Mouse (Mus musculus): ENCODE data around the gene Blmh.

Blmh gene

DNA sequence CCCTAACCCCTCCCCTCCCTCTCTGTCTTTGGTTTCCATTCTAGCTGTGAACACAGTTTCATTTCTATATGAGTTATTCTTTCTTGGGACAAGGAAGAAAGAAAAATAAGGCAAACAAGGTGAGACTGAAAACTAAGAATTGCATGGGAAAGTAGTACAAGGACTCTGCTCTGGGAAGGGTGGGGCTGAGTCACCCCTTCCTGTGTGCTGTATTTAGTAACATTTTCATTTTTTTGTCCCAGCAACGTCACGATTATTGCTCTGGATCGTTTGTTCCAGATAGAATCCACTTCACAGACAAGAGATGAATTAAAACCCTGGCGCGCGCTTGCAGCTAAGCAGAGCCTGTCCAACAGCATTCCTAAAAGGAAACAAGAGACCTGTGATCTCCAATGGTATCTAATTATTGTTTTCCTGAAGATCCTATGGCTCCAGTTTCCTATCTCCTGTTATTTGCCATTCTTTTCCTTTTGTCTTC, at the start of gene Blmh:
Gene Blmh (plus strand): TSS at position 51 of the 478 bp plus-strand sequence.
- no peak for DNase-seq (ENCODE audit: low spot score in 2 of 2)

DNA sequence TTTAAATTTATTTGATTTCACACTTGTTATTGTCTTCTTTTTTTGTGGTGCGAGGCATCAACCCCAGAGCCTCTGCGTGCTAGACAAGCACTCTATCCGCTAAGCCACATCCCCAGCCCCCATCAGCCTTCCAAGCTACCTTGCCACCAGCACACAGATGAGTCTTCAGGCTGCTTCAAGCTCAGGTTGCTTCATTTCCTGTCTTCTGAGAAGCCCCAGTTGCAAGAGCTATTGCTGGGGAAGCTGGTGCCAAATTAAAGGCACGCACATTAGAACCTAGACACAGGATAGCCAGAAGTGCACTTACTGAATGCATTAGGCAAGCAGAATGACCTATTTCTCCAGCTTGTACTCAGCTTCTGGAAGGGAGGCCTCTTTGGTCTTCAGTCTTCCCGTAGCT, 44.8 kb upstream of the Blmh start:
- no peak for DNase-seq (ENCODE audit: low spot score in 2 of 2)

- no peak for DNase-seq (ENCODE audit: low spot score in 2 of 2)
Observed at GRCm38 (mm10) chr11:76884451-76884850, 40.2 kb upstream of the Blmh start.

DNA sequence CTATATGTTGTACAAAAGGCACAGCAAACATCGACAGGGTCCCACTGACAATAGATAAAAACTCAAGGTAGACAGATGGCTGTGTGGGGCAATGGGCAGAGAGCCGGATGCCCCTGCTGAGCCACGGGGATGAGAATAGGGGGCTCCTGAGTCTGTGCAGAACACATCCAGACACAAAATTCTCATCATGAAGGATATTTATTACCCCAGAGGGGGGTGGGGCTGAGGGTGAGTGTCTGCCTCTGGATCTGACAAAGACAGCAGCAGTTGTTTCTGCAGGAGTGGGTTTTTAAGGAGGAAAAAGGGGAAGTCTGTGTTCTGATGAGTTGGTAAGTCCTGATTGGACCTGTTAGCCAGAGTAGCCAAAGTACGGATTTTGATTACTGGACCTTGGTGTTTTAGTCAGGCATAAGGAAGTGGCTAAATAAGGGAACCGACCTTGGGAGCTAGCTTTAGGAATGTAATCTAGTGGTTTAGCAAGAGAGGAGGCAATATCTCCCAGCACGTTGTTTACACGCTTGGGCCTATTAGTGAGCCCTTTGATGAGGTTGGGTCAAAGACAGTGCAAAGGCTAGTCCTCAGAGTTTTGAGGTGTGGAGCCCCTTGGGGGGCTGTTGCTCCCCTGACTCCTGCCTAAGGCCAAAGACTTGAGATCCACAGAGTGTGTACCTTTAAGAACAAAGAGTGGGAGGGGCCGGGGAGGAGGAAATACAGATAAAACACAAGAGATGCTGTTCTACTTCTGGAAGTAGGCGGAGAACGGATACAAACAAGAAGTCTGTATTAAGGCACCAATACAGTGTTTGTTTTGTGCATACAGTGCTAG, 35.1 kb upstream of the Blmh start:
- DNase-seq (ENCODE audit: low spot score in 2 of 2), result no peak

- DNase-seq (ENCODE audit: low spot score in 2 of 2), result no peak
Observed at GRCm38 (mm10) chr11:76891171-76891570, 33.4 kb upstream of the Blmh start.

DNA sequence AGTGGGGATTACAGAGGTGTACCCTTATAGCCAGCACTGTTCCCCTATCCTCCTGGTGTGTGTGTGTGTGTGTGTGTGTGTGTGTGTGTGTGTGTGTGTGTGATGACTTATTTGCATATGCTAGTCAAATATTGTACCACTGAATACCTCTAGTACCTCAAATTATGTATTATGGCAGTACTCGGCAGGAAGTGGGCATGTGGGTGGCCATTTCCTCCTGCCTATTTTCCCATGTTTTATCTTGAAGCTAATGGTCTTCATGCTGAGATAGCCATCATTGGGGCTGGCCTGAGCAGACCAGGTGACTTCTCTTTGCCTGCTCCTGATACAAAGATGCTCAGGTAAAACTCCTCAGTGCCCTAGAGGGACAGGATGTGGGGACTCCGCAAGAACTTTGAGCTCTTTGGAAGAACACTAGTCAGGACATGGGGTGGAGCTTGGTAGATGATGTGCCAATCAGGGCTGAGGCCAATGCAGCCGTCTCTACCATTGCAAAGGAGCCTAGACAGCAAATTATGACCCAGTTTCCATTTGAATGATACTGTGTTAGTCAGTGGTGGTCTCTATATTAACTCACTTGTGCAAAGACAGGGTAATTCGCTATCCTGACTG, 32.8 kb upstream of the Blmh start:
- no peak for DNase-seq (ENCODE audit: low spot score in 2 of 2)

- DNase-seq (ENCODE audit: low spot score in 2 of 2), result no peak
Observed at GRCm38 (mm10) chr11:76892972-76893371, 31.6 kb upstream of the Blmh start.

DNA sequence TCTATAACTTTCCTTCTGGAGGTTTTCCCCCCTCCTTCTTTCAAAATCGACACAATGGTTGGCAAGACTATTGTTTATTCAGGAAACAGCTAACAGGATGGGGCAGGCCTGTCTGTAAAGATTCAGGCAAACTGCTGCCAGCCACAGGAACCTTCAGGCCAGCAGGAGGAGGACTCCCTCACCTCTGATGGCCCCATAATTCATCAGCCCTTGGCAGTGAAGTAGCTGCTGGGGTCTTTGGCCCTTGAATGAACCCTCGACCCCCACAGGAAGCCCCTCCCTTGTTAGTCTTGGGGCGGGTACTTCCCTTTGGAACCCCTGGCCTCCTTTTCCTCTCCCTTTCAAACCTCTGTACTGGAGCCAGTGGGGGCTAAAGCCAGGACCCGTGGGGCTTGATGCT, 31.0 kb upstream of the Blmh start:
- no peak for DNase-seq (ENCODE audit: low spot score in 2 of 2)

GRCm38 (mm10) chr11:76894240-76894639, 30.4 kb upstream of the Blmh start:
- peak in 1 of 2 experiments; percentile 51 for DNase-seq (ENCODE audit: low spot score in 2 of 2)

DNA sequence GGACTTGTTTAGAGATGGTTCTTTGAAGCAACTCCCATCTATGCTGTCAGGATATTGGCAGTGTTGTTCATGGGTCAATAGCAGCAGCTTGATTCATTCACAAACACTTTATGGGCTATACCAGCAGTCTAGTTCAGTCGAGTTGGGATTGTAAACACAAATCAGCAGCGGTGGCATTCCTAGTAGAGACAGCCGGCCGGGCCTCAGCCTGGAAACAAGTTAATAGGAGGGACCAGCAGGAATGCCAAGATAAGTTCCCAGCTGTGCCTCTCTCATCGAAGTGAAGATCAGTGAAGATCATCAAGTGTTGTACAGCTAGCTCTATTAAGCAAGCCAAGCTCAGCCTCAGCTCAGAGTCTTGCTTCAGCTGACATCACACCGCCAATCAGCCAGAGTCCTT, 28.2 kb upstream of the Blmh start:
- DNase-seq (ENCODE audit: low spot score in 2 of 2), result no peak

GRCm38 (mm10) chr11:76897126-76897525, 27.5 kb upstream of the Blmh start:
- DNase-seq (ENCODE audit: low spot score in 2 of 2), result no peak

DNA sequence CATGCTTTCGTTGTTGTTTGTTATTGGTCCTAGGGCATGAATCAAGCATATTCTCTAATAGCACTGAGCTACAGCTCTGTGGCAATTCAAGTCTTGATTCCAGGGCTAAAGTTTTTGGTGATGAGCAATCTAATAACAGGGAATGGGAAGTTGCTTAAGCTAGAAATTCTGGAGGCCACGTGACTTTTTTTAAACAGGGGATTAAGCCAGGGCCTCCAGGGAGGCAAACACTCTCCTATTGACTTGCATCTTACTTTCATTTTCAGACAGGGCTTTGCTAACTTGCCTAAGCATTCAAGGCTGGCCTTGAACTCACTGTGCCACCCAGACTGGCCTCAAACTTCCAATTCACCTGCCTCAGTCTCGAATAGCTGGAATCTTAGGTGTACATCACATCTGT, 26.7 kb upstream of the Blmh start:
- no peak for DNase-seq (ENCODE audit: low spot score in 2 of 2)

- DNase-seq (ENCODE audit: low spot score in 2 of 2), result no peak
Observed at GRCm38 (mm10) chr11:76898751-76899150, 25.9 kb upstream of the Blmh start.

DNA sequence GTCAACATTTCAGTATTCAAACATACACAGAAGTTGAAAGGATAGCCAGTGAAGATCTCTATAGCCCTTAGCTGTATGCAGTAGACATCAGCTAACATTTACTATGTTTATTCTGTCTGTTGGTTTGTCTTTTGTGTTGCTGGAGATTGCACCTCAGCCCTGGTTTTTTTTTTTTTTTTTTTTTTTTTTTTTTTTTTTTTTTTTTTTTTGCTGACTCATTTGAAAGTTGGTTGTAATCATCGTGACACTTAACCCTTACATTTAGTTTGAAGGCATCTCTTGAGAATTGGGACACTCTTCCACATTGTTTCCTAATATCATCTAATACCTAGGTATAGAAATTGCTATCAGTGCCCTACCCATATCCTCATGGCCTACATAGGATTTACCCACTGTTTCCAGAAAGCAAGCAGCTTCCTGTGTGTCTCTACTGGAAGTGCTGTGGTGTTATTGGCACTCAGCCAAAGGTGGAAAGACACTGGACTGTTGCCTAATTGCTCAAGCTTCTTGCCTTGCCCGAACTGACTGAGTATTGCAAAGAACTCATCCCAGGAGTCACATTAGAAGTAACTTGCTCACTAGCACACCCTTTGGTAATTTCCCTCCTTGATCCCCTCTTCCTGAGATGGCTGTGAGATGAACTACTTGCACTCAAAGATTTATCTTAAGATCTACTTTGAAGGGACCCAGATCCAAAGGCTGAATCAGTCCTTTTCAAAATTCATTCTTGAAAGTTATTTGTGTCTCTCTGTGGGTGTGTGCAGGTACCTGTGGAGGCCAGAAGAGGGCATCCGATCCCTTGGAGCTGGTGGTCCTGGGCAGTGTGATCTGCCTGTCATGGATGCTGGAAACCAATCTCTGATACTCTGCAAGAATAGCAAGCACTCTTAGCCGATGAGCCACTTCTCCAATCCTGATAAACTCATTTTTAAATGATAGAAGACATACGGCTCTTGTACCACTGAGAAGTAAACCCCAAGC, 24.6 kb upstream of the Blmh start:
- no peak for DNase-seq (ENCODE audit: low spot score in 2 of 2)

GRCm38 (mm10) chr11:76901579-76902361, 22.8 kb upstream of the Blmh start, which contains the start of gene Tmigd1:
Gene Tmigd1, plus strand, starts transcription at chr11:76902159.
- no peak for DNase-seq (ENCODE audit: low spot score in 2 of 2)

DNA sequence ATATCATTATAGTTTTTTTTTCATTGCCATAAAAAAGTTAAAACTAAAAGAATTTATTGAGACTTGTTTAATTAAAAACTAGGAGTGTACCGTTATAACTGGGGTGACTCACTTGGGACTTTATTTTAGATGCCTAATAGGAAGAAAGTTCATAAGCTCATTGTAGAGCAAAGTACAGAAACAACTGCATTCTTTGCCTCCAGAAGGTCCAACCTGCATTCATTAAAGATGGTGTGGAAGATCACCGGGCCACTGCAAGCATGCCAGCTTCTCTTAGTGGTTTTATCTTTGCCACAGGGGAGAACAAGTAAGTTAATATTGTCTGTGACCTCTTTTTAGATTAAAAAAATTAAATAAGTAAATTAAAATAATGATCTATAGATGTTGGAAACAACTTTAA, 20.3 kb upstream of the Blmh start:
- DNase-seq (ENCODE audit: low spot score in 2 of 2), result no peak

- DNase-seq (ENCODE audit: low spot score in 2 of 2), result no peak
Observed at GRCm38 (mm10) chr11:76908651-76909050, 16.0 kb upstream of the Blmh start.

DNA sequence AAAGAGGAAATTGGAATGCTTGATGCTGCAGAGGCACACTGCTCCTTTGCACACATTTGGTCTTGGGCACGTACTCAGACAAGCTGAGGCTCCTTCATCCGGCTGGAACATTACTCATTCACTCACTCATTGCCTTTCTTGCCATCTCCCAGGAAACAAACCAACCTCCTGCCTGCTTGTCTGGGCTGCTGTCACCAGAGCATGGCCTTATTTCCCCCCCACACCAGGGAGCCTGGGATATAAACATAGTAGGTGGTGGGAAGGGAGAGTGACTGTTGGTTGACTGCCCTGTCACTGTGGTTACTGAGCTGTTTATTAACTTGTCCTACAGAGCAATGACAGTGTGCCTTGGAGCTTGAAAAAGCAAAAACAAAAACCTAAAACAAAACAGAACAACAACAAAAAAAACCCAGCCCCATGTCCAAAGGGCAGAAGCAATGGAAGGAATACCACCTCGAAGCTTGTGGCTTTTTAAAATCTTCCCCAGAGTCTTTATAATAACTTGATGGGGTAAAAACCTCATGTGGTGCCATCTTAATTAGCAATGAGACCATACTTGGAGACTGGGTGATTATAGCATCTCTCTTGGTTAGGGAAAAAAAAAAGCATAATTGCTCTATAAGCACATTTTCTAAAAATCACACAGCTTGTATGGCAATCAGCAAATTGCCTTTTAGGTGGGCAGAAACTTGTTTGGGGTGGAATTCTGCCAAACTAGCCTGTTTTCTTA, 13.1 kb upstream of the Blmh start:
- no peak for DNase-seq (ENCODE audit: low spot score in 2 of 2)

DNA sequence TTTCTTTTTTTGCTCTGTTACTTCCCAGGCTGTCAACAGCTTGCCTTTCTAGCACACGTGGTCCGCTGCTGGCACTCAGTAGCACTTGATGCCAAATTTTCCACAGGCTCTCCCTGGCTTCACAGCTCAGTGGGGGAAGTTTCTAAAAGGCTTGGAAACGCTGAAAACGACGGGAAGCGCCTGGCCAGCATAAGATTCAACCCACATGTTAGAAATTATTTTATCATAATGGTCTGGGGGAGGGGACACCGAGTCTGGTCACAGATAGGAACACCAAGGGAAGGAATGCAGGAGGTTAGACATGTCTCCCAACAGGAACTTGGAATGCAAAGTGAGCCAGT, 12.6 kb upstream of the Blmh start:
- DNase-seq (ENCODE audit: low spot score in 2 of 2), result peak in 1 of 2 experiments; percentile 10

DNA sequence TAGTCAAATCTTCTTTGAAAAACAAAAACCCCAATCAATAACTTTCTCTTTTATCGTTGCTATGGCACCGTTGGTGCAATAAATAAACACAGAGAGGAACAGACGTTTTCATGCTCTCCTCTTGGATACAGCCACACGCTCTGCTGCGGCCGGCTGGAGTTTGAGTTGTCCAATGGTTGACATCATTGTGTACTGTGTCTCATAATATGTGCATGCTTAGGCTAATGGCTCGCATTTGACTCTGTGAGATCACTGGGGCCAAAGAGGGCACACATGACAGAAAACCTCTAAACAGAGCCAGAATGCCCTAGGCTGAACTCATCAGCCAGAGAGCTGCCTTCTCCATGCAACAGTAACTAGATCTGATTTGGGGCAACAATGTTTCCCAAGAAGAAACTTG, 10.2 kb upstream of the Blmh start:
- DNase-seq (ENCODE audit: low spot score in 2 of 2), result no peak
